Mouse (Mus musculus): ENCODE results near the gene Defa26.
"Not testable (repeated sequence)": the region's sequence is repeated elsewhere in the genome, so short reads cannot be mapped to it uniquely, and the experiment has no call there.

Gene Defa26

GRCm38 (mm10) chr8:21617883-21618282 is at the start of gene Defa26:
Gene Defa26 (plus strand): TSS chr8:21618183.
- not testable (repeated sequence) for DNase-seq (ENCODE audit: low read depth, low spot score)

- not testable (repeated sequence) for DNase-seq (ENCODE audit: low read depth, low spot score)
These were observed 35.3 kb upstream of the Defa26 start, which contains the start of gene Defa28 for GRCm38 (mm10) chr8:21582706-21583105. Gene Defa28 (plus strand): TSS chr8:21583006.

- not testable (repeated sequence) for DNase-seq (ENCODE audit: low read depth, low spot score)
These were observed 23.6 kb upstream of the Defa26 start, which contains the start of gene Gm7861 for GRCm38 (mm10) chr8:21594408-21594807. Gene Gm7861 (minus strand): TSS chr8:21594508.

DNA sequence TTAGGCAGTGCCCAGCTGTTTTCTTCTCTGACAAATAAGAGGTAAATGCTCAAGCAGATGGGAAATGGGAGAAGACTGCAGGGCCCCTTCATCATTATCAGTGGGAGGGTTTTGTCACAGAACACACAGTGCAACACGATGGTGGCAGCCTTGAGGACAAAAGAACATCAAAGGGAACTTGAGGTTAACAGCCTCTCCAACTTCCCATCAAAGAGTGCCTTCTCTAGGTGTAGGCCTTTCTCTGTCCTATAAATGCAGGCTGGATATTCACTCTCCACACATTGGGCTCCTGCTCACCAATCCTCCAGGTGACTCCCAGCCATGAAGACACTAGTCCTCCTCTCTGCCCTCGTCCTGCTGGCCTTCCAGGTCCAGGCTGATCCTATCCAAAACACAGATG is 37.5 kb downstream of the Defa26 start, which contains the start of gene Defa17:
Gene Defa17, plus strand, starts transcription at position 301 of the 400 bp plus-strand sequence.
- not testable (repeated sequence) for DNase-seq (ENCODE audit: low read depth, low spot score)

DNA sequence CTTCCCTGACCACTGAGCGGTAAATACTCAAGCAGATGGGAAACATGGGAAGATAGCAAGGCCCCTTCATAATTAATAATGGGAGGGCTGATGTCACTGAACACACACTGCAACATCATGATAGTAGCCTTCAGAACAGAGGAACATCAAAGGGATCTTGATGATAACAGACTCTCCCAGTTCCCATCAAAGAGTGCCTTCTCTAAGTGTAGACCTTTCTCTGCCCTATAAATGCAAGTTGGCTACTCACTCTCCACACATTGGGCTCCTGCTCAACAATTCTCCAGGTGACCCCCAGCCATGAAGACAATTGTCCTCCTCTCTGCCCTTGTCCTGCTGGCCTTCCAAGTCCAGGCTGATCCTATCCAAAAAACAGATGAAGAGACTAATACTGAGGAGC is 47.5 kb downstream of the Defa26 start, which contains the start of gene Defa34:
Gene Defa34, plus strand, starts transcription at position 301 of the 400 bp plus-strand sequence.
- DNase-seq (ENCODE audit: low read depth, low spot score): not testable (repeated sequence)

Data from CD4-positive helper T cell, adult 2 months (primary cell).